Mouse (Mus musculus) left cerebral cortex, postnatal 36 days (tissue): ENCODE measurements around the gene Srsf3. TPM values are rescaled to one million over a fixed set of nuclear protein-coding genes. Genes with fewer than 3 reads are reported as not detected.

Source experiments
- DNase-seq, 2 experiments: peaks; one replicate each; pipeline ENCODE4 v3.0.0; 2021 to 2022; ENCODE audit warnings: low spot score in 2 of 2, mixed read lengths in 1 of 2
- intact Hi-C: fragments of 180-260 bp; cut with DNase I; formaldehyde crosslinking; loops from one replicate; pipeline ENCODE4 v1.15.1; 2025
- total RNA-seq, 2 experiments: library from RNA; stranded (reverse); gene quantifications; 2 replicates each; pipeline ENCODE4 v1.2.3; 2021

Gene Srsf3
- total RNA-seq, 2 experiments from 2014 or later = 101 to 118 TPM

DNA sequence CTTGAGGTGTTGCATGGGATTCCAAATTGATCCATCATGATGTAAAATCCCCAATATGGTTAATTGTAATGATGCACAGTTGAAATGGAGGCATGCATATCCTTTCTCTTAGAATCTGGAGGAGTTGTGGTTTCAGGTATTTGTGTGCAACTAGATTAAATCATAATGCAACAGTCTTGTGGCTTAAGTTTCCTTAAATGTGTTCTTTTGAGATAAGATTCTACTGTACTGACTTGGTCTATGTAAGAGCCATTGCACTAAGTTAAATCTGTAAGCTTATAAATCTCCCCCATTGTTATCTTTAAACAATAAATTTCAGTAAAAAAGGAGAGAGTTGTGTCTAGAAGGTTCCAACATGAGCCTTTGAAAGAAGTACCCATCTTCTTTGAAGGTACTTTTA is 10.1 kb downstream of the Srsf3 start:
- no peak for DNase-seq
- intact Hi-C loops = no loop called here

DNA sequence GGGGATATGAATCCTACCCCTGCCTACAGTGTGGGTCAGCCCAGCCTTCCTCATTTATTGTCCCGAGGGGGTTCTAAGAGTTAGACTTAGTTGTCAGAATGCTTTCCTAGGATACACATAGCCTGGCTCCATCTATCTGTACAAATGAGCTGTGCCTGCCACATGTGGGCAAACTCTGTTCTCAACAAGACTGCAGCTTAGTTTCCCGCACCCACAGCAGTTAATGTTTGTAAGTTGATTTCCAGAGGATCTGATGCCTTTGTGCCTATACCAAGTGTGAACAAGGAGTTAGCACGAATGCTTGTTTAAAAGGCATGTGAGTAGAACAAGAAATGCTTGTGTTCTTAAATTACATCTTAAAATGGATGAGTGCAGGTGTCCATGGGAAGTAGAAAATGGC is 11.2 kb downstream of the Srsf3 start:
- DNase-seq = no peak

DNA sequence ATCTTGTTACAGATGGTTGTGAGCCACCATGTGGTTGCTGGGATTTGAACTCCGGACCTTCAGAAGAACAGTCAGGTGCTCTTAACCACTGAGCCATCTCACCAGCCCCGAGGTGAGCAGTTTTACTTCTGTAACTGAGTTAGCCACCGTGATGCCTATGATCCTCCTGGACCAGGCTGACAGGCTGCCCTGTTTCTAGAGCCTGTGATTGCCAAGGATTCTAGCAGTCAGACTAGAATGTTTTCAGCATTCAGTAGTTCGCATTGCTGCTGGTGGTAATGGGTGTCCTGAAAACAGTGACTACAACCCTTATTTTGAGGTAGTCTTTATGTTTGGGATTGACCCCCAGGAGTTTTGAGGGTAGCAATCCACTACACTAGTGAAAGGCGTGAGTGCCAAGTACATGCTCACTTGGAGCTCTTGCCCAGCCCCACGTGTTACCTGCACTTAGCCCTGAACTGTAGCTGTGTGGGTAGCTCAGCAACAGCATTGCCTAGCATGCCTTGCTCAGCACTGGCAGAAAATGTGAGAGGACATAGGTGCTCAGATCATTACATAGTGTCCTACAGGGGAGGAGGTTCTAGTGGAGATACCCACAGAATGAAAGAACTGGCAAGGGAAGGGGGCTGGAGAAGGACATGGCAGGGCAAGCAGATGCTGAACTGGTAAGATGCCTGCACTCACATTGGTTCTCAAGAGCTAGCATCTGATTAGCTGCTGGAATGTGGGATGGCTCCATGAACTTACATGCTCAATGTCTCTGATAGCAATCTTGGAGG is 11.9 kb downstream of the Srsf3 start:
- intact Hi-C loops = no loop called here
- no peak for DNase-seq

More for the DNA sequence above, 11.2 kb downstream of the Srsf3 start:
- intact Hi-C loops = no loop called here

DNA sequence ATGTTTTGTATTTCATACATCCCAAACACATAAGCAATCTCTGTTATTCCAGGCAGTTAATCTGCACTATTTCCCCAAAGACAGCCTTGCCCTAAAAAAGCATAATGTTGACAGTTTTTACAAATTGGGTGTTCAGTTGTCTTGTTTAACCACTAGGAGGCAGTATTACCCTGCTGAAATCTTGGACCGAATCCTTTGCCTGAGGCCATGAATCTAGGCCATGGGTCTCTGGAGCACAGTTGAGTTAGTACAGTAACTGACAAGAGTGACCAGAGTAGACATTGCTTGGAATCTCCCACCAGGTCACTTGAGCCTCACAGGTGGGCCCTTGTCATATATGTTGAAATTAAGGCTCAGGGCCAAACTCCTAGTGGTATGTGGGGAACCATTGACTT is 12.5 kb downstream of the Srsf3 start:
- intact Hi-C loops = loop anchor here (5.0 kb wide), 1 partner anchor 202 kb away; no protein-coding TSS in a partner anchor
- no peak for DNase-seq

GRCm38 (mm10) chr17:29045741-29046530 is 13.5 kb downstream of the Srsf3 start:
- DNase-seq = no peak
- intact Hi-C loops = loop anchor here (5.0 kb wide), 1 partner anchor 201 kb away; no protein-coding TSS in a partner anchor

DNA sequence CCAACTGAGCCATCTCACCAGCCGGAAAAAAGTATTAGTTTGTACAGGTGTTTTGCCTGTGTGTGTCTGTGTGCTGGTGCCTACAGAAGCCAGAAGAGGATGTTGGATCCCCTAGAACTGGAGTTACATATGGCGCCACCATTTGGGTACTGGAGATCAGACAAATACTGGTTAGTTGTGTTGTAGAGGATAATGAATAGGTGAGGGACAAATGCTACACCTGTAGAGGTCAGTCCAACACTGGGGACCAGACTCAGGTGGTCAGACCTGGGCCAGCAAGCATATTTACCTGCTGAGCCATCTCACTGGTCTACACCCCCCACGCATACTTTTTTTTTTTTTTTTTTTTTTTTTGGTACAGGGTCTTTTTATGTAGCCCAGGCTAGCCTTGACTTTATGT is 14.4 kb downstream of the Srsf3 start:
- intact Hi-C loops = loop anchor here (5.0 kb wide), 1 partner anchor 200 kb away; no protein-coding TSS in a partner anchor
- DNase-seq = no peak

- intact Hi-C loops = loop anchor here (2.0 to 5.0 kb wide), 2 partner anchors 123 to 199 kb away; no protein-coding TSS in a partner anchor
- DNase-seq = no peak
Measured at GRCm38 (mm10) chr17:29047697-29048514, 15.5 kb downstream of the Srsf3 start.

GRCm38 (mm10) chr17:29048748-29049507 is 16.5 kb downstream of the Srsf3 start:
- intact Hi-C loops = loop anchor here (1.0 to 5.0 kb wide), 3 partner anchors 46 to 198 kb away; no protein-coding TSS in a partner anchor
- DNase-seq = peak; percentile 84 to 86

- intact Hi-C loops = loop anchor here (1.0 to 5.0 kb wide), 3 partner anchors 46 to 198 kb away; no protein-coding TSS in a partner anchor
- no peak for DNase-seq
Measured at GRCm38 (mm10) chr17:29049508-29049889, 17.1 kb downstream of the Srsf3 start.

DNA sequence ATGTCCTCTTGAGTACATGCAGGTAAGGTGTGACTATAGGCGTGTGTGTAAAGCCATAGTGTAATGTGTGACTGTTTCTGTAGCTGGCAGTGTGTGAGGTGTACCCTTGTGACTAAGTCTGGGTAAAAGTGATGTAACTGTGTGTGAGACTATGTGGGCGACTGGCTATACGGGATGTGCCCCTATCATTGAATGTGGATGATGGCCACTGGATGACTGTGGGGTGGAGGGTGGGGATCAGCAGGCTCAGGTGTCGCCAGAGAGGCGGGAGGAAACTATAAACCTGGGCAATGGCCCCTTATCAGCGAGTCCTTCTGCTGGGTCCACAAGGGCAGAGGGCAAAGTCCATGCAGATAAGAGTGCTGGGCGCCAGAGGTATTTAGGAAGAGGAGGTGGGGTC is 17.5 kb downstream of the Srsf3 start:
- intact Hi-C loops = loop anchor here (1.0 to 5.0 kb wide), 3 partner anchors 45 to 197 kb away; no protein-coding TSS in a partner anchor
- no peak for DNase-seq

- DNase-seq = no peak
- intact Hi-C loops = no loop called here
Measured at GRCm38 (mm10) chr17:29050791-29051190, 18.4 kb downstream of the Srsf3 start.

- DNase-seq = no peak
- intact Hi-C loops = no loop called here
Measured at GRCm38 (mm10) chr17:29053067-29053466, 20.6 kb downstream of the Srsf3 start.

DNA sequence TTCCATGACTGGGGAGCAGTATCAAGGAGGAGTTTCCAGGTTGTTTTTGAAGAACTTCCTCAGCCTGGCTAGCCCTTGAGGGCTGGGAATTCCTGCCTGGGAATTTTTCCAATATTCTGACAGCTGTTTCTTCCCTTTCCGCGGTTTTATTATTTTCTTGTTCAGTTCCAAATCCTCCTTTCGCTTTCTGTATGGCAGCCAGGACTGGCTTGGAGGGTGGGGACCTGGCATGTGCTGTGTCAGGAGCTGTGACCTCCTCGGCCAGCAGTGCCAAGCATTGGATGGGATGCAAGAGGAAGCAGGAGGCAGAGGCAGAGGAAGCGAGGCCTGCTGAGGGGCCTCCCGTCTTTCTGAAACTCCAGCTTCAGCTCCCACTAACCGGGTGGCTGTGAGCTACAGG is 21.4 kb downstream of the Srsf3 start:
- no peak for DNase-seq
- intact Hi-C loops = no loop called here

GRCm38 (mm10) chr17:29054429-29054828 is 22.0 kb downstream of the Srsf3 start:
- DNase-seq = no peak
- intact Hi-C loops = no loop called here

DNA sequence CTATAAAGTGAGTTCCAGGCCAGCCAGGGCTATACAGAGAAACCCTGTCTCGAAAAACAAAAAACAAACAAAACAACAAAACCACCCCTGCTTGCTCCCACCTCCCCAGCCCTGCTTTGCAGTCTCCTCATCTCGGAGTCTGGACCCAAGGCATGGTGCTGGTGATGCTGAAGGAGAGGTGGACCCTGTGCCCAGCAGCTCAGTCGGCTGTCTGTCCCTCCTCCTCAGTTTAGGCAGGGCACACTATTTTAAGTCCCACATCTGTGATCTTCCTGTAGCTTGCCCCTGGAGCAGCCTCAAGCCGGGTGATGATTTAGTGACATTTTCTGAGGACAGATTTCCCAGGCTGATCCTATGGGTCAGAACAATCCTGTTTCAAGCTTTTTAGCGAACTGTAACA is 23.2 kb downstream of the Srsf3 start:
- no peak for DNase-seq
- intact Hi-C loops = loop anchor here (5.0 kb wide), 1 partner anchor 102 kb away; no protein-coding TSS in a partner anchor

- DNase-seq = no peak
- intact Hi-C loops = loop anchor here (5.0 kb wide), 1 partner anchor 101 kb away; no protein-coding TSS in a partner anchor
Measured at GRCm38 (mm10) chr17:29056207-29056606, 23.8 kb downstream of the Srsf3 start.

- intact Hi-C loops = loop anchor here (5.0 kb wide), 1 partner anchor 101 kb away; no protein-coding TSS in a partner anchor
- no peak for DNase-seq
Measured at GRCm38 (mm10) chr17:29056699-29057151, 24.3 kb downstream of the Srsf3 start.

DNA sequence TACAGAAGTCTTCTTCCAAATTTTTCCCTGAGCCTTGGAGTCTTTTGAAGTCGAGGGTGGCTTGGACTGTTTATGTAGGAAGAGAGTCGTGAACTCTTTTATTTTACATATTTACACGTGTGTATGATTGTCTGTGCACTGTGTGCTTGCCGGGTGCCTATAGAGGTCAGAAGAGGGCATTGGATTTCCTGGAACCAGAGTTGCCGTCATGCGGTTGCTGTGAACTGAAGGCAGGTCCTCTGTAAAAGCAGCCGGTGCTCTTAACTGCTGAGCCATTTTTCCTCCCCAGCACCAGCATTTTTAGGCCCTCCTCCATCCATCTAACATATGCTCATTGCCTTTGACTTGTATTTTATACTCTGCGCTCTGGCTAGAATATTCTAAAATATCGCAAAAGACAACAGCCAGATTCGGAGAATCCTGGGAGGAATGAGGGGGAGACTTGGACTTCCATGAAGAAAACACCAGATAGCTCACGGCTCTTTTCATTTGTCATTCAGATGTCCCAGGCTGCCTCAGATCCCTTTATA is 25.0 kb downstream of the Srsf3 start:
- intact Hi-C loops = loop anchor here (5.0 kb wide), 1 partner anchor 100 kb away; no protein-coding TSS in a partner anchor
- DNase-seq = no peak
